Mouse (Mus musculus) midbrain, embryonic 16.5 days (tissue): ENCODE results near the gene Ddx6. TPM values are rescaled to one million over a fixed set of nuclear protein-coding genes. Genes with fewer than 3 reads are reported as not detected.
A peak's percentile ranks its signal among the peaks of the same experiment; 100 is the strongest.
"Not testable (repeated sequence)": the region's sequence is repeated elsewhere in the genome, so short reads cannot be mapped to it uniquely, and the experiment has no call there.

Experiments used
- ATAC-seq: fragments of 200-750 bp; cut with Nextera tagmentation; 2 replicates; pipeline ENCODE4 v1.8.0; 2017; ENCODE audit warnings: moderate TSS enrichment
- H3K27ac ChIP-seq: fragments of 300-500 bp; sonication (generic); 2 replicates; pipeline ENCODE4 v1.5.1; 2014; ENCODE audit warnings: mild to moderate bottlenecking, low read length, mixed read lengths
- H3K27me3 ChIP-seq: fragments of 300-500 bp; sonication (generic); 2 replicates; pipeline ENCODE4 v1.6.1; 2014; ENCODE audit warnings: low read depth, low read length, mixed read lengths; ENCODE audit not compliant: control insufficient read depth, insufficient read depth
- H3K36me3 ChIP-seq: fragments of 300-500 bp; sonication (generic); 2 replicates; pipeline ENCODE4 v1.6.1; 2014; ENCODE audit warnings: mild to moderate bottlenecking, low read length, moderate library complexity, mixed read lengths; ENCODE audit not compliant: control insufficient read depth, insufficient read depth
- H3K4me1 ChIP-seq: fragments of 300-500 bp; sonication (generic); 2 replicates; pipeline ENCODE4 v1.6.1; 2014; ENCODE audit warnings: mild to moderate bottlenecking, low read length, mixed read lengths; ENCODE audit not compliant: control insufficient read depth, insufficient read depth
- H3K4me2 ChIP-seq: fragments of 300-500 bp; sonication (generic); 2 replicates; pipeline ENCODE4 v1.6.1; 2014; ENCODE audit warnings: mild to moderate bottlenecking, low read length, mixed read lengths
- H3K4me3 ChIP-seq: fragments of 300-500 bp; sonication (generic); 2 replicates; pipeline ENCODE4 v1.5.1; 2014; ENCODE audit warnings: low read depth, mild to moderate bottlenecking, low read length, moderate library complexity, mixed read lengths
- H3K9ac ChIP-seq: fragments of 300-500 bp; sonication (generic); 2 replicates; pipeline ENCODE4 v1.6.1; 2014; ENCODE audit warnings: low read depth, low read length, mixed read lengths
- H3K9me3 ChIP-seq: fragments of 300-500 bp; sonication (generic); replicated peaks from 2 replicates; pipeline ENCODE4 v1.6.1; 2014; ENCODE audit warnings: mild to moderate bottlenecking, low read length, mixed read lengths; ENCODE audit not compliant: control insufficient read depth, poor library complexity, severe bottlenecking
- WGBS: fragments of 180-500 bp; shearing (Covaris S2); extraction: QIAGEN DNeasy Blood & Tissue Kit; methylation state at CpG from one replicate; pipeline ENCODE4 v1.1.7; 2014; 5-methylcytosine and 5-hydroxymethylcytosine counted together
- polyA plus RNA-seq: library from polyadenylated mRNA; unstranded; fragments of >200 nt; fragmentation: Nextera tagmentation; extraction: Ambion mirVana; gene quantifications from 2 replicates; pipeline ENCODE4 v1.2.1, GENCODE M21; 2015

The Ddx6 gene
- polyA plus RNA-seq, 1 experiment from 2014 or later: 15.2 TPM

DNA sequence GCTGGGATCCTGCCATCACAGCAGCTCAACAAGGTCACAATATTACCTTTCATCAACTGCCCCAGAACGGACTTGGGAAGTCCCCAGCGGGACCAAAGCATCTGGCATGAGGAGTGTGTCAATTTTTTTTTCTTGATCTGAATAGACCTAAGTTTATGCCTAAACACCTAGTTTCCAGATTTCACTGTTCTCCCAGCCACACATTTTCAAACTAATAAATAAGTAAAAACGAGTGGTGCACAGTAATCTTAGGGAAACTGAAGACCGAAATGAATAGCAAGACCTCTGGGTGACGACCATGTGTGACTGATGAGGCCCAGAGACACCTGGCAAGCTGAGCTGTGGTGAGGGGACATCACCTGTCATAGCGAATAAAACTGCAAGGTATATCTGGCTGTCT lies 3.9 kb upstream of the Ddx6 start:
- Histone ChIP-seq H3K4me3 (no peak overlapping the region), H3K4me1 (peaks cover 18% of the 10 kb centered on the region), H3K9ac (no peak overlapping the region), H3K27me3 (no peaks in the 10 kb centered on the region), H3K4me2 (no peak overlapping the region), H3K36me3 (no peaks in the 10 kb centered on the region), H3K9me3 (no peaks in the 10 kb centered on the region), H3K27ac (no peak overlapping the region)
- ATAC-seq: no peak
- 85% methylated on average over 6 of the region's 6 CpGs for WGBS

DNA sequence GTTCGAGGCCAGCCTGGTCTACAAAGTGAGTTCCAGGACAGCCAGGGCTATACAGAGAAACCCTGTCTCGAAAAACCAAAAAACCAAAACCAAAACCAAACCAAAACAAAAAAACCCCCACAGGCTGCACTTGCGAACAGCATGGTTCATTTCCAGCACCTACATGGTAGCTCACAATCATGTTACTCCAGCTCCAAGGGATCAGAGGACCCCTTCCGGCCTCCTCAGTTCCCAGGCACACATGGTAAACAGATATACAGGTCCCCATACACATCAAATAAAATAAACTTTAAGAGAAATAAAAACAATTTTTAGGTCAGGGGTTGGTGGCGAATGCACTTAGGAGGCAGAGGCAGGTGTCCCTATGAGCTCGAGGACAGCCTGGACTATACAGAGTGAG lies 1.9 kb upstream of the Ddx6 start:
- Histone ChIP-seq H3K4me2 (peak overlapping the region; percentile 93), H3K27me3 (no peaks in the 10 kb centered on the region), H3K9me3 (no peaks in the 10 kb centered on the region), H3K4me1 (peaks cover 31% of the 10 kb centered on the region), H3K36me3 (no peaks in the 10 kb centered on the region; the same call in 1 of the 2 replicates), H3K9ac (0 out of 2 replicates have a peak overlapping the region, but pooled peaks have one; percentile 0), H3K27ac (peak overlapping the region; percentile 51), H3K4me3 (peak overlapping the region; percentile 98)
- 70% methylated on average over 6 of the region's 6 CpGs for WGBS
- no peak for ATAC-seq

DNA sequence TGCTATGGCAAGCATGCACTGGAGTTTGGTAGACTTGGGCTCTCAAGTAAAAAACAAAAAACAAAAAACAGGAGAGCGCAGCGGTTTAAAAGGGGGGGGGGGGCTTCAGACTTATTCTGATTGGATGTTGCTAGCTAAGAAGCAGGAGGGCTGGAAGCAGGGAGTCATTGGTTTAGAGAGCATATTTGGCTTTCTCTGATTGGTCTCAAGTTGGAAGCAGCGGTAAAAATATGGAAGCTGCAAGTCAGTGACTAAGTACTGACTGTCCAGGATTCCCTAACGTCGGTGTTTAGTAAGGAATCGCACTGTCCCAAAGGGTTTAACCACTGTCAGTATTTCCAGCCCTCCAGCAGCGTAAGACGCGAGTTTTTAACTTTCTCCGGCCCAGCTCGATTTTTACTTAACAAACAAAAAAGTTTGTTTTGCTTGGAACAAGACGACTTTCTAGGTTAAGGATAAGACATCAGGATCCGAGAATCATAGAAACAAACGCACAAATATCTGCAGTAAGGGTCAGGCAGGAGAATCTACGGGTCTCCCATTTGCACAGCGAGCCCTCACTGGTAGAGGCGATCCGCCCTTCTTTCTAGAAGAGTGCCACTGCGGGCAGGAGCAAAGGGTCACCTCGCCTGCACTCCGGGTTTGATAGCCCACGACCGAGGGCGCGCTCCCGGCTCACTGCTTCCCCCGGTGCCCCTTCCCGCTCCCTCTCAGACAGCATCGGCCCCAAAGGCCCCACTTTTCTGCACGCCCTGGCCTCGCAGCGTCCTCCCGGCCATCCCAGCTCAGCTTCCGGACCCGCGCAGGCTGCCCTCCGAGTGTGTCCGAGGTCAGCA lies 1.0 kb upstream of the Ddx6 start:
- Histone ChIP-seq H3K9me3 (no peaks in the 10 kb centered on the region), H3K27me3 (no peaks in the 10 kb centered on the region), H3K9ac (peak overlapping the region; percentile 100), H3K4me1 (peaks cover 35% of the 10 kb centered on the region), H3K27ac (peak overlapping the region; percentile 100), H3K4me3 (peak overlapping the region; percentile 98), H3K4me2 (peak overlapping the region; percentile 93), H3K36me3 (no peaks in the 10 kb centered on the region; the same call in 1 of the 2 replicates)
- under 1% methylated on average over 37 of the region's 38 CpGs for WGBS
- peak; percentile 55 for ATAC-seq

DNA sequence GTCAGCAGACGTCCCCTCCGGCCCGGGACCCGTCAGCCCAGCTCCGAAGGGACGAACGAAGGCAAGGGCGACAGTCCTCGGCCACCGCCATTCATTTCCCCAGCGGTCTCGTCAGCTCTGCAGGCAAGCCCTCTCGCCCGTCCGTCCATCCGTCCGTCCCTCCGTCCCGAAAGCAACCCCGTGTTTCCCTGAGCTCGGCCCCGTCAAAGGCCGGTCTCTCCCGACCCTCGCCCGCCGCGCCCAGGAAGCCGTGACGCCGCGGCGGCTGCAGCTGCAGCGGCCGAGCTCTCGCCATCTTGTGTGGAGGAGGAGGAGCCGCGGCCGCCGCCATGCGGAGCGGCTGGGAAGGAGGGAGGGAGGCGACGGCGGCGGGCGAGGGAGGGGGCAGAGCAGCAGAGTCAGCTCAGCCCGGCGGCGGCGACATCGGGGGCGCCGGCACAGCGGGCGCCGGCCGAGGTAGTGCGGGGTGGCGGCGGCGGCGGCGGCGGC lies 358 bp upstream of the Ddx6 start:
- ATAC-seq: peak; percentile 83
- H3K27me3 ChIP-seq: no peaks in the 10 kb centered on the region
- peak overlapping the region; percentile 100 for H3K9ac ChIP-seq
- WGBS: 0% methylated on average over 34 of the region's 65 CpGs
- H3K4me2 ChIP-seq: peak overlapping the region; percentile 93
- peaks cover 34% of the 10 kb centered on the region for H3K4me1 ChIP-seq
- H3K27ac ChIP-seq: peak overlapping the region; percentile 100
- peak overlapping the region; percentile 98 for H3K4me3 ChIP-seq
- H3K9me3 ChIP-seq: no peaks in the 10 kb centered on the region
- H3K36me3 ChIP-seq: peaks cover 4% of the 10 kb centered on the region

DNA sequence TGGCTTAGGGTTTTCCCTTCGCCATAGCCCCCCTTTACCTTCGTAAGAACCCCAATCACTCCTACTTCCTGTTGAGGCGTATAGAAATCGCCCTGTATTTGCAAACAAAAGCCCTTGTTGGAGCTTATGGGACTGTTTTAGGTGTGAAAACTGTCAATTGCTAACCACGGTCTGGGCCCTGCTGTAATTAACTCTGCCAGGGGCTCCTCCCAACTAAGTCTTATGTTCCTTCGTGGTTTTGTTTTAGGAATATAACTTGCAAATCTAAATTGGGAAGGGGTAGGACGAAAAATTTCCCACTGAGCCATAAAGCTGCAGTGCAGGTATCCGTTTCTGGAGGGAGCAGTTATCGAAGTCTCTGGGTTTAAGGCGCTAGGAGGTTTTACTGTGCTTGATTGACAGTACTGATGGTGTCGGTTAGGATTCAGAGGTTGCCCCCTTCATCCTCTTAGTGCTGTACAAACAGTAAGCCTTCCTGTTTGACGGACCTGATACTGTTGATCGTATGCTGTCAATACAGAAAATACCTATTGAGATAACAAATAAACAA lies 999 bp downstream of the Ddx6 start:
- Histone ChIP-seq H3K4me1 (peaks cover 36% of the 10 kb centered on the region), H3K4me3 (peak overlapping the region; percentile 98), H3K9ac (peak overlapping the region; percentile 100), H3K27me3 (no peaks in the 10 kb centered on the region), H3K36me3 (peaks cover 9% of the 10 kb centered on the region), H3K27ac (peak overlapping the region; percentile 100), H3K4me2 (peak overlapping the region; percentile 48), H3K9me3 (no peaks in the 10 kb centered on the region)
- no peak for ATAC-seq
- under 1% methylated on average over 13 of the region's 13 CpGs for whole genome bisulfite sequencing

DNA sequence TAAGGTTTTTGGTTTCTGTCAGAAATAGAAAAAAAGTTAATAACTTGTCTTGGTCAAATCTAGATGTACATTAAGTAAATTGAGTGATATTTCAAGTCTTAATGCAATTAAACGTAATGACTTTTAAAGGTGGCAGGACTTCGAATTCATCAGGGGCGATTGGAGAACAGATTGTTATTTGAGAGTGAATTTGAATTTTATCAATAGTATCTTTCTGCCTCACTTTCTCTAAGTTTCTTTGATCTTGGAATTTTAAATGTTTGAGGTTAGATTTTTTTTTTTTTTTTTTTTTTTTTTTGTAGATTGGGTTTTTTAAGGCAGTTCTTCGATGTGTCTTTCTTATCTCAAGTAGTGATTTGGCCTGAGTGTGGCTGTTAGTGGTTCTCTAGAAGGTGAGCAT lies 2.0 kb downstream of the Ddx6 start:
- 65% methylated on average over 4 of the region's 4 CpGs for WGBS
- no peak overlapping the region for H3K9ac ChIP-seq
- no peak overlapping the region for H3K27ac ChIP-seq
- no peak overlapping the region; the same call in 1 of the 2 replicates for H3K4me3 ChIP-seq
- no peaks in the 10 kb centered on the region for H3K9me3 ChIP-seq
- no peak for ATAC-seq
- peak overlapping the region; percentile 48 for H3K4me2 ChIP-seq
- H3K4me1 ChIP-seq: peaks cover 36% of the 10 kb centered on the region
- H3K27me3 ChIP-seq: no peaks in the 10 kb centered on the region
- H3K36me3 ChIP-seq: peaks cover 9% of the 10 kb centered on the region

DNA sequence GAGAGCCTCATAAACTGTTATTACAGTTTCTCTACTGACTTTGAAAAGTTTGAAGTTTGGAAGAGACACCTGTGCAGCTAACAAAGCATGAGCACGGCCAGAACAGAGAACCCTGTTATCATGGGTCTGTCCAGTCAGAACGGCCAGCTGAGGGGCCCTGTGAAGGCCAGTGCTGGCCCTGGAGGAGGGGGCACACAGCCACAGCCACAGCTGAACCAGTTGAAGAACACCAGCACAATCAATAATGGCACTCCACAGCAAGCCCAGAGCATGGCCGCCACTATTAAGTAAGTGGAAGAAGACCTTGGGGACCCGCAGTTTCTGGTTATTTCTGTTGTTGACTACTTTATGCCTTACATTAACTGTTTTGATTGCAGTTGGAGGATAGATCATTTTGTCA lies 2.6 kb downstream of the Ddx6 start:
- no peak for ATAC-seq
- Histone ChIP-seq H3K36me3 (peaks cover 9% of the 10 kb centered on the region), H3K9me3 (no peaks in the 10 kb centered on the region), H3K9ac (peak overlapping the region; percentile 8; the same call in 1 of the 2 replicates), H3K4me2 (peak overlapping the region; percentile 42), H3K4me1 (peaks cover 36% of the 10 kb centered on the region), H3K4me3 (peak overlapping the region; percentile 1; the same call in 1 of the 2 replicates), H3K27ac (no peak overlapping the region), H3K27me3 (no peaks in the 10 kb centered on the region)
- WGBS: 55% methylated on average over 4 of the region's 4 CpGs

DNA sequence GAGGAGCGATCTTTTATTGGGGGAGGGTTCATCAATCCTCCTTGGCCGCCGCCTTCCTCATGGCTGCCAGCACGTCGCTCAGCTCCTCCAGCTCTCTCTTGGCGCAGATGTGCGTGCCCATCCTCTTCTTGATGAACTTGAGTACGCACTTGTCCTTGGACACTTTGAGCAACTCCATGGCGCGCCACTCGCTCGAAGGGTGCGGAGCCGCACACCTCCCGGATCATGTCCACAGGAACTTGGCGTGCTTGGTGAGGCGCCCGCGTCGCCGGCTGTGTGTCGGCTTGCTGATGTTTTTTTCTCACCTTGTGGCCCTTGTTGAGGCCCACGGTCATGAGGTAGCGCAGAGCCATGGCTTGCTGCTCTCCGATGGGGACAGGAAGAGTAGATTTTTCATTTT lies 5.7 kb downstream of the Ddx6 start:
- peaks cover 30% of the 10 kb centered on the region for H3K4me1 ChIP-seq
- no peak for ATAC-seq
- 98% methylated on average over 25 of the region's 25 CpGs for WGBS
- no peaks in the 10 kb centered on the region for H3K9me3 ChIP-seq
- peaks cover 12% of the 10 kb centered on the region for H3K36me3 ChIP-seq
- no peak overlapping the region for H3K4me2 ChIP-seq
- H3K27me3 ChIP-seq: no peaks in the 10 kb centered on the region
- H3K27ac ChIP-seq: no peak overlapping the region
- no peak overlapping the region for H3K9ac ChIP-seq
- H3K4me3 ChIP-seq: no peak overlapping the region

DNA sequence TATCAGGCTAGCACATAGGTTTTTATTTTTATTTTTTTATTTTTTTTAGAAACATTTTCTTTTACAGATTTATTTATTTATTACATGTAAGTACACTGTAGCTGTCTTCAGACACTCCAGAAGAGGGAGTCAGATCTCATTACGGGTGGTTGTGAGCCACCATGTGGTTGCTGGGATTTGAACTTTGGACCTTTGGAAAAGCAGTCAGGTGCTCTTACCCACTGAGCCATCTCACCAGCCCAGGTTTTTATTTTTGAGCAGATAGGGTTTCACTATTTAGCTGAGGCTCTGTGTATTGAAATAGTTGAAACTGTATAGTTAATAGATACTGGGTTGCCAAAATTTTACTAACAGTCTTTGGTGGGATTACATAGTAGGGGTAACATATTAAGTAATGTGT lies 8.4 kb downstream of the Ddx6 start:
- H3K27ac ChIP-seq, H3K4me3 ChIP-seq, ATAC-seq, H3K9ac ChIP-seq, H3K4me2 ChIP-seq, H3K9me3 ChIP-seq, H3K27me3 ChIP-seq: not testable (repeated sequence)
- no CpG with 5 or more reads among the region's 1 CpGs for whole genome bisulfite sequencing
- Histone ChIP-seq H3K36me3 (peaks cover 25% of the 10 kb centered on the region), H3K4me1 (peaks cover 15% of the 10 kb centered on the region)
